Mouse (Mus musculus) MEL (cell line): ENCODE results near the gene Timm50. TPM values are rescaled to one million over a fixed set of nuclear protein-coding genes. Genes with fewer than 3 reads are reported as not detected.

Experiments used
- DNase-seq: peaks from one replicate; pipeline ENCODE4 v3.0.0; 2011; ENCODE audit warnings: low read depth, low spot score
- H3K27ac ChIP-seq: 2 replicates; pipeline ENCODE4 v1.5.1; 2012; ENCODE audit warnings: low read depth, mild to moderate bottlenecking, control low read depth, low read length, moderate library complexity; ENCODE audit not compliant: control insufficient read depth
- H3K27me3 ChIP-seq, 2 experiments: fragments of 150-350 bp in 1 of 2; sonication (generic) in 1 of 2; 2 replicates each; pipeline ENCODE4 v1.6.1; 2012; ENCODE audit warnings: low read length in 2 of 2, mild to moderate bottlenecking in 2 of 2, improper control_type of control experiment in 1 of 2, moderate library complexity in 1 of 2; ENCODE audit not compliant: insufficient read depth in 2 of 2, control insufficient read depth in 1 of 2
- H3K36me3 ChIP-seq, 2 experiments: 2 replicates each; pipeline ENCODE4 v1.6.1; 2012 to 2014; ENCODE audit warnings: low read length in 2 of 2, improper control_type of control experiment in 1 of 2, inconsistent platforms in 1 of 2, mild to moderate bottlenecking in 1 of 2; ENCODE audit not compliant: insufficient read depth in 2 of 2, control insufficient read depth in 1 of 2
- H3K4me1 ChIP-seq, 2 experiments: fragments of 150-350 bp in 1 of 2; sonication (generic) in 1 of 2; 2 replicates each; pipeline ENCODE4 v1.6.1; 2012; ENCODE audit warnings: low read length in 2 of 2, improper control_type of control experiment in 1 of 2, mild to moderate bottlenecking in 1 of 2; ENCODE audit not compliant: insufficient read depth in 2 of 2, control insufficient read depth in 1 of 2
- H3K4me3 ChIP-seq, 2 experiments: fragments of 150-350 bp in 1 of 2; sonication (generic) in 1 of 2; 2 replicates each; pipeline ENCODE4 v1.5.1; 2012; ENCODE audit warnings: low read depth in 2 of 2, low read length in 2 of 2, mild to moderate bottlenecking in 2 of 2, moderate library complexity in 2 of 2, control low read depth in 1 of 2, improper control_type of control experiment in 1 of 2; ENCODE audit not compliant: control insufficient read depth in 1 of 2, insufficient read depth in 1 of 2
- H3K79me2 ChIP-seq: 2 replicates; pipeline ENCODE4 v1.6.1; 2012; ENCODE audit warnings: mild to moderate bottlenecking, low read length, moderate library complexity; ENCODE audit not compliant: control insufficient read depth, poor library complexity, insufficient read depth
- H3K9ac ChIP-seq: 2 replicates; pipeline ENCODE4 v1.6.1; 2012; ENCODE audit warnings: low read depth, mild to moderate bottlenecking, control low read depth, low read length, moderate library complexity; ENCODE audit not compliant: control insufficient read depth, poor library complexity, severe bottlenecking
- H3K9me3 ChIP-seq: fragments of 150-350 bp; sonication (generic); replicated peaks from 2 replicates; pipeline ENCODE4 v1.6.1; 2012; ENCODE audit warnings: mild to moderate bottlenecking, low read length, improper control_type of control experiment, moderate library complexity; ENCODE audit not compliant: insufficient read depth
- BHLHE40 ChIP-seq: IDR thresholded peaks from 2 replicates; pipeline ENCODE4 v1.6.1; 2012; ENCODE audit warnings: low read depth, mild to moderate bottlenecking, inconsistent platforms, low read length, improper control_type of control experiment, borderline replicate concordance
- CHD1 ChIP-seq: IDR thresholded peaks from 2 replicates; pipeline ENCODE4 v1.6.1; 2012; ENCODE audit warnings: low read depth, mild to moderate bottlenecking, inconsistent platforms, low read length, improper control_type of control experiment
- CHD2 ChIP-seq: IDR thresholded peaks from 2 replicates; pipeline ENCODE4 v1.6.1; 2011; ENCODE audit warnings: low read length, improper control_type of control experiment
- CTCF ChIP-seq, 3 experiments: IDR thresholded peaks in 2 of 3; conservative IDR thresholded peaks in 1 of 3; 2 replicates each; pipeline ENCODE4 v1.5.1; 2011 to 2012; ENCODE audit warnings: low read length in 3 of 3, low read depth in 2 of 3, mild to moderate bottlenecking in 2 of 3, improper control_type of control experiment in 1 of 3, inconsistent platforms in 1 of 3, mixed read lengths in 1 of 3, moderate library complexity in 1 of 3; ENCODE audit not compliant: control insufficient read depth in 1 of 3, insufficient read depth in 1 of 3, poor library complexity in 1 of 3, severe bottlenecking in 1 of 3
- E2F4 ChIP-seq: IDR thresholded peaks from 2 replicates; pipeline ENCODE4 v1.6.1; 2011; ENCODE audit warnings: low read depth, low read length, improper control_type of control experiment, borderline replicate concordance
- ELF1 ChIP-seq: IDR thresholded peaks from 2 replicates; pipeline ENCODE4 v1.6.1; 2014; ENCODE audit warnings: low read depth, mild to moderate bottlenecking, inconsistent platforms, low read length, improper control_type of control experiment, moderate library complexity
- EP300 ChIP-seq, 2 experiments: IDR thresholded peaks; 2 replicates each; pipeline ENCODE4 v1.6.1; 2011; ENCODE audit warnings: improper control_type of control experiment in 2 of 2, low read length in 2 of 2, low read depth in 1 of 2, mild to moderate bottlenecking in 1 of 2
- ETS1 ChIP-seq: IDR thresholded peaks from 2 replicates; pipeline ENCODE4 v1.6.1; 2012; ENCODE audit warnings: low read depth, mild to moderate bottlenecking, inconsistent platforms, low read length, improper control_type of control experiment, moderate library complexity
- GABPA ChIP-seq: IDR thresholded peaks from 2 replicates; pipeline ENCODE4 v1.6.1; 2012; ENCODE audit warnings: low read depth, mild to moderate bottlenecking, inconsistent platforms, low read length, improper control_type of control experiment, moderate library complexity
- GATA1 ChIP-seq: IDR thresholded peaks from 2 replicates; pipeline ENCODE4 v1.6.1; 2011; ENCODE audit warnings: low read depth, low read length, improper control_type of control experiment
- HCFC1 ChIP-seq: IDR thresholded peaks from 2 replicates; pipeline ENCODE4 v1.6.1; 2012; ENCODE audit warnings: low read depth, mild to moderate bottlenecking, inconsistent platforms, low read length, improper control_type of control experiment, moderate library complexity
- KAT2A ChIP-seq: conservative IDR thresholded peaks from 2 replicates; pipeline ENCODE4 v1.6.1; 2012; ENCODE audit warnings: low read depth, low read length, improper control_type of control experiment, inconsistent platforms
- MAX ChIP-seq: IDR thresholded peaks from 2 replicates; pipeline ENCODE4 v1.6.1; 2011; ENCODE audit warnings: low read length, improper control_type of control experiment
- MAZ ChIP-seq: IDR thresholded peaks from 2 replicates; pipeline ENCODE4 v1.6.1; 2012; ENCODE audit warnings: low read depth, mild to moderate bottlenecking, inconsistent platforms, low read length, improper control_type of control experiment
- MEF2A ChIP-seq: IDR thresholded peaks from 2 replicates; pipeline ENCODE4 v1.6.1; 2014; ENCODE audit warnings: low read depth, mild to moderate bottlenecking, inconsistent platforms, low read length, improper control_type of control experiment; ENCODE audit not compliant: poor library complexity, insufficient replicate concordance, severe bottlenecking; ENCODE audit errors: extremely low read depth
- MXI1 ChIP-seq: IDR thresholded peaks from 2 replicates; pipeline ENCODE4 v1.6.1; 2011; ENCODE audit warnings: mild to moderate bottlenecking, low read depth, low read length, improper control_type of control experiment
- MYB ChIP-seq: IDR thresholded peaks from 2 replicates; pipeline ENCODE4 v1.6.1; 2011; ENCODE audit warnings: mild to moderate bottlenecking, low read depth, low read length, improper control_type of control experiment
- NELFE ChIP-seq: IDR thresholded peaks from 2 replicates; pipeline ENCODE4 v1.6.1; 2011; ENCODE audit warnings: low read depth, low read length, improper control_type of control experiment
- NRF1 ChIP-seq: IDR thresholded peaks from 2 replicates; pipeline ENCODE4 v1.6.1; 2014; ENCODE audit warnings: low read depth, mild to moderate bottlenecking, inconsistent platforms, low read length, improper control_type of control experiment, moderate library complexity; ENCODE audit not compliant: poor library complexity, insufficient read depth, severe bottlenecking
- POLR2A ChIP-seq, 2 experiments: IDR thresholded peaks; 2 replicates each; pipeline ENCODE4 v1.6.1; 2011 to 2012; ENCODE audit warnings: low read length in 2 of 2, mild to moderate bottlenecking in 2 of 2, control low read depth in 1 of 2, improper control_type of control experiment in 1 of 2, low read depth in 1 of 2, moderate library complexity in 1 of 2; ENCODE audit not compliant: control insufficient read depth in 1 of 2, insufficient read depth in 1 of 2, poor library complexity in 1 of 2
- POLR2AphosphoS2 ChIP-seq: IDR thresholded peaks from 2 replicates; pipeline ENCODE4 v1.6.1; 2011; ENCODE audit warnings: low read length, improper control_type of control experiment
- POLR2AphosphoS5 ChIP-seq: IDR thresholded peaks from 2 replicates; pipeline ENCODE4 v1.6.1; 2012; ENCODE audit warnings: low read depth, borderline replicate concordance, mild to moderate bottlenecking, inconsistent platforms, low read length, moderate library complexity, mixed read lengths
- RAD21 ChIP-seq: IDR thresholded peaks from 2 replicates; pipeline ENCODE4 v1.6.1; 2011; ENCODE audit warnings: mild to moderate bottlenecking, low read depth, low read length, improper control_type of control experiment
- RCOR1 ChIP-seq: IDR thresholded peaks from 2 replicates; pipeline ENCODE4 v1.6.1; 2012; ENCODE audit warnings: low read depth, mild to moderate bottlenecking, inconsistent platforms, low read length, improper control_type of control experiment
- SIN3A ChIP-seq: IDR thresholded peaks from 2 replicates; pipeline ENCODE4 v1.6.1; 2012; ENCODE audit warnings: low read length, improper control_type of control experiment, inconsistent platforms
- SMC3 ChIP-seq: IDR thresholded peaks from 2 replicates; pipeline ENCODE4 v1.6.1; 2011; ENCODE audit warnings: low read depth, low read length, improper control_type of control experiment
- TAL1 ChIP-seq: IDR thresholded peaks from 2 replicates; pipeline ENCODE4 v1.6.1; 2012; ENCODE audit warnings: mild to moderate bottlenecking, inconsistent platforms, low read length, moderate library complexity, mixed read lengths
- TBP ChIP-seq: IDR thresholded peaks from 2 replicates; pipeline ENCODE4 v1.8.0; 2011; ENCODE audit warnings: low read depth, low read length, improper control_type of control experiment
- TCF12 ChIP-seq: IDR thresholded peaks from 2 replicates; pipeline ENCODE4 v1.6.1; 2014; ENCODE audit warnings: low read depth, mild to moderate bottlenecking, inconsistent platforms, low read length, improper control_type of control experiment, moderate library complexity
- UBTF ChIP-seq: IDR thresholded peaks from 2 replicates; pipeline ENCODE4 v1.6.1; 2012; ENCODE audit warnings: low read depth, mild to moderate bottlenecking, inconsistent platforms, low read length, improper control_type of control experiment, moderate library complexity, borderline replicate concordance; ENCODE audit not compliant: insufficient read depth
- USF1 ChIP-seq: IDR thresholded peaks from 2 replicates; pipeline ENCODE4 v1.6.1; 2014; ENCODE audit warnings: low read depth, mild to moderate bottlenecking, inconsistent platforms, low read length, improper control_type of control experiment, moderate library complexity
- USF2 ChIP-seq, 2 experiments: IDR thresholded peaks; 2 replicates each; pipeline ENCODE4 v1.6.1; 2011 to 2012; ENCODE audit warnings: improper control_type of control experiment in 2 of 2, low read length in 2 of 2, borderline replicate concordance in 1 of 2, inconsistent platforms in 1 of 2, low read depth in 1 of 2, mild to moderate bottlenecking in 1 of 2; ENCODE audit not compliant: insufficient read depth in 1 of 2
- ZC3H11A ChIP-seq: IDR thresholded peaks from 2 replicates; pipeline ENCODE4 v1.6.1; 2012; ENCODE audit warnings: low read depth, mild to moderate bottlenecking, inconsistent platforms, low read length, improper control_type of control experiment
- ZKSCAN1 ChIP-seq: IDR thresholded peaks from 2 replicates; pipeline ENCODE4 v1.6.1; 2012; ENCODE audit warnings: low read depth, mild to moderate bottlenecking, inconsistent platforms, low read length, improper control_type of control experiment, moderate library complexity
- ZMIZ1 ChIP-seq: IDR thresholded peaks from 2 replicates; pipeline ENCODE4 v1.6.1; 2012; ENCODE audit warnings: low read depth, mild to moderate bottlenecking, inconsistent platforms, low read length, improper control_type of control experiment, moderate library complexity
- ZNF384 ChIP-seq: IDR thresholded peaks from 2 replicates; pipeline ENCODE4 v1.6.1; 2012; ENCODE audit warnings: low read depth, mild to moderate bottlenecking, inconsistent platforms, low read length, improper control_type of control experiment
- polyA plus RNA-seq, 2 experiments: library from polyadenylated mRNA; stranded (reverse) in 1 of 2; unstranded in 1 of 2; fragments of >175 nt in 1 of 2; fragments of >200 nt in 1 of 2; gene quantifications; 2 replicates each; pipeline versions ENCODE4 v1.2.1 to v1.2.4; 2012; ENCODE audit warnings: low replicate concordance in 2 of 2, low read depth in 1 of 2; ENCODE audit not compliant: insufficient read length in 2 of 2, insufficient read depth in 1 of 2, missing spikeins in 1 of 2
- total RNA-seq: library from RNA; depleted of rRNA; stranded (reverse); fragments of 300-350 nt; gene quantifications from 2 replicates; pipeline ENCODE4 v1.2.3, GENCODE M21; 2012

The Timm50 gene
- total and polyA plus RNA-seq, 3 experiments = 167 to 216 TPM; not detected in 1

DNA sequence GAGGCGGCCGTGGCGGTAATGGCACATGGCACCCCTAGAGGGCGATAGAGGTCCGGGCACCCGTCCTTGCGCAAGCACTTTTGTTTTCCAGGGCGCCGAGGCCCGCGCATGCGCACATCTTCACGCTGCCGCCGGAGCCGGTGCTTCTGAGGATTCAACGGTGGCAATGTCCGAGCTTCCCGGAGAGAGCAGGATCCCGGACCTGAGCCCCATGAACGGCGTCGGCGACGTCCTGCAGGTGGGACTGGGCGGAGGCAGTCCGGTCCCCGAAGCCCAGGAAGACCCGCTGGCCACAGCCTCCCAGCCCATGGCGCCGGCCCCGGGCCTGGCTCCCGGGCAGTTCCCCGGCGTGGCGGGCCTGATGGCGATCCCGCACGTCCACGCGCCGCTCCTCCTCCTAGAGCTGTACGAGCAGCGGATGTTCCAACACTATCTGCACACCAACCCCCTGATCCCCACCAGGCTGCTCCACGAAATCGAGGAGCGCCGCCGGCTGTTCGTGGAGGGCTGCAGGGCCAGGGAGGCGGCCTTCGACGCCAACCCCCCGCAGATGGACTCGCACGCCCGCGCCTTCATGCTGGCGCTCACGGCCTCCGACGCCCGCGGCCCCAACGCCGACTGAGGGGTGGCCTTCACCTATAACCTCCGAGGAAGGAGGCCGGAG lies 34.1 kb downstream of the Timm50 start, which contains the start of gene Eid2b:
TSS of gene Eid2b (plus strand) at position 125 of the 664 bp plus-strand sequence.
- no peaks in the 10 kb centered on the region for H3K9me3 ChIP-seq
- peak; percentile 95 for DNase-seq
- no peaks in the 10 kb centered on the region for H3K27me3 ChIP-seq
- peaks cover 0 to 7% of the 10 kb centered on the region in 2 experiments; a peak in 3 of 4 replicates for H3K4me1 ChIP-seq
- peaks cover 0 to 4% of the 10 kb centered on the region in 2 experiments; a peak in 1 of 4 replicates for H3K36me3 ChIP-seq
- H3K9ac ChIP-seq = peak within 1 kb of the TSS; percentile 86
- H3K27ac ChIP-seq = no peak within 1 kb of the TSS
- H3K4me3 ChIP-seq = peak within 1 kb of the TSS; percentile 65 to 85
- H3K79me2 ChIP-seq = peaks cover 2% of the 10 kb centered on the region; the same call in 1 of the 2 replicates
- TF ChIP-seq MXI1 (peak; percentile 70; the same call in 1 of the 2 replicates), TBP (0 out of 2 replicates have a peak, but pooled peaks have one; percentile 19), ELF1 (no peak; the same call in 1 of the 2 replicates), EP300 (IDR thresholded peaks at IDR 0.05; ENCODE audit: low read depth in 1 of 2, low read length in 2 of 2) (no peak), UBTF (no peak), USF2 (IDR thresholded peaks at IDR 0.05; ENCODE audit: borderline replicate concordance in 1 of 2, insufficient read depth in 1 of 2, low read depth in 1 of 2, low read length in 2 of 2) (no peak), RCOR1 (no peak), POLR2A (IDR thresholded peaks at IDR 0.05; ENCODE audit: control insufficient read depth in 1 of 2, insufficient read depth in 1 of 2, low read depth in 1 of 2, low read length in 2 of 2, poor library complexity in 1 of 2) (peak; percentile 45 to 77; a peak in 2 of 4 replicates), GATA1 (no peak), CHD1 (no peak), ZNF384 (no peak), USF1 (peak; percentile 12; the same call in 1 of the 2 replicates), BHLHE40 (no peak), SIN3A (peak; percentile 32), TAL1 (no peak), ETS1 (no peak), CHD2 (no peak), ZKSCAN1 (no peak), CTCF (IDR thresholded peaks at IDR 0.05 in 2 of 3, conservative IDR thresholded peaks at IDR 0.05 in 1 of 3; ENCODE audit: control insufficient read depth in 1 of 3, insufficient read depth in 1 of 3, low read depth in 2 of 3, low read length in 3 of 3, poor library complexity in 1 of 3, severe bottlenecking in 1 of 3) (peak; percentile 68 to 93 (median 84)), KAT2A (no peak), POLR2AphosphoS2 (0 out of 2 replicates have a peak, but pooled peaks have one; percentile 42), HCFC1 (peak; percentile 70), GABPA (no peak), NRF1 (peak; percentile 89), MAX (peak; percentile 79), SMC3 (peak; percentile 56), MEF2A (no peak), NELFE (peak; percentile 84), MYB (no peak), POLR2AphosphoS5 (no peak), MAZ (no peak), RAD21 (peak; percentile 70), ZMIZ1 (0 out of 2 replicates have a peak, but pooled peaks have one; percentile 23), ZC3H11A (peak; percentile 38), TCF12 (peak; percentile 45; the same call in 1 of the 2 replicates), E2F4 (no peak)
